ENCODE assay signal across 8 mouse cellular contexts in the genomic region with DNA sequence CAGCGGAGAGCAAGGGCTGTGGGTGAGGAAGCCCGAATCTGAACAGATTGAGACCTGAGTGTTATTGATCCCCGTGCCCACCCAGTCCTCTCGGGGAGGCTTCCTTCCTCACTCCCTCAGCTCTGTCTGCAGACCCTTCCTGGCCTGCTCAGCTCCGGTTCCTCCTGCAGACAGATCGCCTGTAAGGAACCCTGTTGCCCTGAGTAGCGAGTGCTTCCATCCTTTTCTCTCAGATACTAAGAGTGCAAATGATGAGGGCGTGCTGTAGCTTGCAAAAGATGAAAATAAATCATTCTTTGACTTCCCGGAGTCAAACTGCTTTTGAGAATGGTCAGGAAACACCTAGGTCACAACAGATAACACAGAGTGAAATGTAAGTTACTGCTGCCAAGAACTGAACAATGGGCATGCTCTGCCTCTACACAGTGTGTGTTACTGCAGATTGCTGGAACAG.
DNase-seq lines count a peak whose midpoint lies in the region; ATAC-seq lines count a peak whose summit lies in the region.

No protein-coding gene starts in this region.

- peak overlapping the region; percentile 43 for H3K4me3 ChIP-seq in heart, embryonic 16.5 days (ENCODE audit: low read length)

- peak overlapping the region; percentile 3; the same call in 1 of the 2 replicates for H3K9ac ChIP-seq in heart, embryonic 16.5 days (ENCODE audit: low read length)

- no peaks in the 10 kb centered on the region for H3K9me3 ChIP-seq in heart, embryonic 16.5 days (replicated peaks; ENCODE audit: control insufficient read depth, low read length)

- peak overlapping the region; percentile 69 for H3K4me2 ChIP-seq in heart, embryonic 16.5 days (ENCODE audit: low read depth, low read length)

- H3K4me1 ChIP-seq in heart, embryonic 16.5 days (ENCODE audit: control insufficient read depth, insufficient read depth, low read length): peaks cover 36% of the 10 kb centered on the region

- peak overlapping the region; percentile 80 for H3K27ac ChIP-seq in heart, embryonic 16.5 days (ENCODE audit: low read length)

- H3K36me3 ChIP-seq in heart, embryonic 16.5 days (ENCODE audit: control insufficient read depth, insufficient read depth): no peaks in the 10 kb centered on the region

- H3K27me3 ChIP-seq in heart, embryonic 16.5 days (ENCODE audit: control insufficient read depth, insufficient read depth, low read length): no peaks in the 10 kb centered on the region

- ATAC-seq in heart, embryonic 16.5 days (replicated peaks; ENCODE audit: extremely low read depth, insufficient read depth, low FRiP score): no peak; the same call in 1 of the 2 replicates
- ATAC-seq in megakaryocyte, adult 5-6 weeks (ENCODE audit: poor library complexity, severe bottlenecking): no peak

- 26% methylated on average over 9 of the region's 9 CpGs for WGBS in heart, embryonic 16.5 days

- peak; percentile 42 to 51 for DNase-seq in heart, adult 18-20 months
- DNase-seq in heart, postnatal 14 days: no peak
- DNase-seq in cerebellum, postnatal 25 days: peak; percentile 24 to 46
- DNase-seq in lung, postnatal 10 days: peak; percentile 32
- DNase-seq in thymus, postnatal 0 days (ENCODE audit: low spot score): no peak
- no peak for DNase-seq in thymus, postnatal 25 days

- intact Hi-C loops in heart, postnatal 14 days (cut with DNase I): loop anchor here (2.0 kb wide), 2 partner anchors 103 to 199 kb away; a partner anchor contains a TSS

Comparison
In these comparisons a context has a peak if more than half of its experiments do, and no peak if none do; other contexts are left out.
1. DNase-seq: peak in heart, adult 18-20 months (2 of 2), cerebellum, postnatal 25 days (2 of 2) and lung, postnatal 10 days (single experiment); none in heart, postnatal 14 days (0 of 2), thymus, postnatal 0 days (single experiment) and thymus, postnatal 25 days (single experiment).